Mouse (Mus musculus): ENCODE results near the gene Nostrin.

GRCm38 (mm10) chr2:69221868-69222416 lies 86.3 kb downstream of the Nostrin start:
- no peak for TF ChIP-seq CTCF (IDR thresholded peaks at IDR 0.05; ENCODE audit: low read depth)
- no peak for TF ChIP-seq EP300 (IDR thresholded peaks at IDR 0.05; ENCODE audit: low read depth)

Data from heart, postnatal 0 days (tissue).